Mouse (Mus musculus) cerebellum, postnatal 36 days (tissue): ENCODE results near the gene Qprt.
"Not testable (repeated sequence)": the region's sequence is repeated elsewhere in the genome, so short reads cannot be mapped to it uniquely, and the experiment has no call there.

Source experiments
- DNase-seq, 2 experiments: peaks; one replicate each; pipeline ENCODE4 v3.0.0; 2021 to 2022; ENCODE audit warnings: mixed read lengths in 2 of 2

Qprt gene

GRCm38 (mm10) chr7:127093914-127094313 is 28.1 kb downstream of the Qprt start:
- DNase-seq, result no peak

DNA sequence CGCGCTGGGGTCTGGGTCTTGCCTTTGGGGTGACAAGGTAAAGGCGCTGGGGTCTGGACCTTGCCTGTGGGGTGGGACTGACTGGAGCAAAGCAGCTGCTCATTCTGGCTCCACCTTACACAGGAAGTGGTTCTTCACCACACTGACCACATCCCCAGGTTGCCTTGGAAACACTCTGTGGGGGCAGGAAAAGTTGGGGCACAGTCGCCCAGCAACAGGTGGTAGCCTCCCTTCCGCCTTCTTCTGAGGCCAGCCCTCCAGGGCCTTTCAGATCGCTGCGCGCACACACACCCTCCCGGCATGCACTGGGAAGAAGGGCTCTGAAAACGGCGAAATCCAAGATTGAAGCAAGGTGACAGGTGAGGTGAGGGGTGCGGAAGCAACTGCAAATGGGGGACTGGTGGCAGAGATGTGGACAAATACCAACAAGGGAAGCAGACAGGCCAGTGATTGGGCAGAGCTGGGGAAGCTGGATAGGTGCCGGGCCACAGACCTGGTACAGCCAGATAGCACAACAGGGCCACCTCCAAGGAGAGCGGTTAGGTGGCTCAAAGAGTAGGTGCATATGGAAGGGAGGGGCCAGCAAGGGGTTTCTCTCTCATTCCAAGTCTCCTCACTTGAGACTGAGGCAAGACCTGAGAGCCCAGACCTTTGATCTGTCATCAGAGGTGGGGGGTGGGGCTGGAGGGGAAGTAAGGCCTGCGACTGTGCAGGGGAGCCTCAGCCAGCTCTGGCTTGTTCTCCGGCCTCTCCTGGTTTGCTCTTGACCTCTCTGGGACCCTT is 30.7 kb downstream of the Qprt start, which contains the start of gene AI467606:
AI467606 (plus strand) TSS at position 246 of the 783 bp plus-strand sequence.
- DNase-seq, result no peak

GRCm38 (mm10) chr7:127090154-127091113 is 31.6 kb downstream of the Qprt start:
- no peak for DNase-seq

GRCm38 (mm10) chr7:127088901-127089845 is 32.9 kb downstream of the Qprt start:
- DNase-seq, result no peak

GRCm38 (mm10) chr7:127088083-127088482 is 33.9 kb downstream of the Qprt start:
- DNase-seq, result no peak

DNA sequence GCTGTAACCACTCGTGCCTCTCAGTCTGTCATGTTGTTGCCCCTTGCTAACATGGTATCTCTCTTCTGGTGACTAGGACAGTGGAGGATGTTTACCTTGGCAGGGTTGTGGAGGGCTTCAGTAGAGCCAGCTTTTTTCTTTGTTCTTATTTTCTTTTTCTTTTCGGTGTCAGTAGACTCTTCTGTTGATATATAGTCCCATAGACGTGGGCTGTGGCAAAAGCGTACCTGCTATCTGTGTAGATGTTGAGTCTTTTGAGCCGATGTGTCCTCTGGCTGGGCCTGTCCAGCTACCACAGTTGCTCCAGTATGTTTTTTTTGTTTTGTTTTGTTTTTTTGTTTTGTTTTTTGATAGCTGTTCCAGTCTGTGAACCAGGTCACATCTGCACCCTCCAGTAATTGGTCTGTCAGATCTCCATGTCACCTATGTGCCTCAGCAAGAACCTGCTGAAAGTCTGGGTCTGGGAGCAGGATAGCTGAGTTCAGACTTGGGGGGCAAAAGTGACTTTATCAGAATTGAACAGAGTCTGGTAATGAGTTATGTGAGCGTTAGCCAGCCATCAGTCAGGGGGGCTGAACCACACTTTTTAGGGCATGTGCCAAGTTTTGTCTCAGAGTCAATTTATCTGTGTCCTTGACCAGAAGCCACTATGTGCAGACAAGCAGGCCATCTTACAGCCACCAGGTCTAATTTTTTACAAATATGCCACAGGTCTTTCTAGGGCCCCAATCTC is 34.6 kb downstream of the Qprt start, which contains the start of gene Zg16:
Zg16 (minus strand) TSS at position 51 of the 733 bp plus-strand sequence.
- DNase-seq, result not testable (repeated sequence)

DNA sequence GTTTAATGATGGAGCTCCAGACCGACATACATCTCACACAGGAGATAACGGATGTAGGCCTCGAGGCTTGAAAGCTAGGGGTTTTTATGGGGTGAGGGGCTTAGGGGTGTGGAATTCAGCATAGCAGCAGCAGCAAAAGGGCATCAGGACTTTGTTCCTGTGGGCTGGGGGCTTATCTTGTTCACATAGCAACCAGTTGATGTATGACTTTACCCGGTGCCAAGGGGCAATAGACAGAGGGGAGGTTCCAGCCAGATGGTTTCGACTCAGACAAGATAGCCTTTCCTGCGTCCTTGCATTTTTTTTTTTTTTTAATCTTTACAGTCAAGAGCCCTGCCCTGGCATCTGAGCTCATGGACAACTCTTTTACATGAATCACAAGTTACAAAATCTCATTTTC is 36.3 kb downstream of the Qprt start:
- not testable (repeated sequence) for DNase-seq

- DNase-seq, result no peak
These were observed 37.2 kb downstream of the Qprt start for GRCm38 (mm10) chr7:127084794-127085193.

GRCm38 (mm10) chr7:127083689-127084088 is 38.3 kb downstream of the Qprt start:
- DNase-seq, result no peak

- DNase-seq, result no peak
These were observed 39.0 kb downstream of the Qprt start for GRCm38 (mm10) chr7:127082995-127083394.

- no peak for DNase-seq
These were observed 39.8 kb downstream of the Qprt start for GRCm38 (mm10) chr7:127082271-127082670.

GRCm38 (mm10) chr7:127080045-127080444 is 42.0 kb downstream of the Qprt start:
- DNase-seq, result no peak

- DNase-seq, result no peak
These were observed 44.3 kb downstream of the Qprt start for GRCm38 (mm10) chr7:127077692-127078091.

GRCm38 (mm10) chr7:127076188-127076587 is 45.8 kb downstream of the Qprt start:
- no peak for DNase-seq

DNA sequence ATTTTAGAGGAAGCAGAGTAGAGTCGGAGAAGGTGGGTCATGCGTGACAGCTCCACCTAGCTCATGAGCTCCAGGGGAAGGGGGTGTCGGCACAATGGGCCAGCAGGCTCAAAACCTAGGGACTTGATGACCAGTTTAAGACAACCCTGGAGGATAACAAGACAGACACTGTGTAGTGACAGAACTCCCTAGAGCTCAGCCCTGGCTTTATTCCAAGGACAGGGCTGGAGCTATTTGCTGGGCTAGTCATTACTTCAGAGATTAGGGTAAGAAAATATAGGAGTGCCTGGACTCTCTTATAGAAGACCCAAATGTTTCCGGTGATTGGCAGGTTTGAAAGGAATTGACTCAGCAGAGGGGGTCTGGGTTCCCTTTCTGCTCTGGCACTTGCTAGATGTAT is 48.8 kb downstream of the Qprt start:
- no peak for DNase-seq

- no peak for DNase-seq
These were observed 51.1 kb downstream of the Qprt start for GRCm38 (mm10) chr7:127070871-127071413.

DNA sequence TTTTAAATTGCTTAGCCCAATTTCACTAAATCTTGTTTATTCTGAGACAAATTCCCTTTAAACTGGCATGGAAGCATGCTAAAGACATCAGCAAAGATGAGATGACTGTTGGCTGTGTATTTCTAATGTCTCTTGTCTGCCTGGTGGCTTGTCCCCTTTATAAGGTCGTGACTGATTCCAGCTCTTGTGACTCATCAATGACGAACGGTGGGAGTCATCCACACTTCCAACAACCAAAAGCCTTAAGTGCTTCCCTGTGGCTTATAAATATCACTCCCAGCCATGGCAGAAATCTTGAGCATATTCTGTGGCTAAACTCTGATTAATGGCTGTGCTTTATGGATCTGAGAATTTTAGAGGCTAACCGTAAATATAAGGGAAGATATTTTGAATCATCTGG is 55.7 kb downstream of the Qprt start:
- DNase-seq, result no peak

DNA sequence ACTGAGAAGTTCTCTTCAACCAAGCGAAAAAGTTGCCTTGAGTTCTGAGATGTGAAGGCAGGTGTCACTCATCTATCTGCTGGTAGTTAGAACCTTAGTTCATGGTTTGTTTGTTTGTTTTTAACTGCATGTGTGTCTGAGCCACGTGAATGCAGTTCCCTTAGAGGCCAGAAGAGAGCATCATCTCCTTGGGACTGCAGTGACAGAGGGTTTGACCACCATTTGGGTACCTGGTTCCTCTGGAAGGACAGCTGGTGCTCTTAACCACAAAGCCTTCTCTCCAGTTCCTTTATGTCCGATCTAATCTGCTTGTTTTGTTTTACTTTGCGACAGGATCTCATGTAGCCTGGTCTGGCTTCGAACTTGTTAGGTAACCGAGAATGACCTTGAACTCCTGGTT is 56.5 kb downstream of the Qprt start:
- DNase-seq, result no peak
